Mouse (Mus musculus) forebrain, embryonic 16.5 days (tissue): ENCODE results near the gene Fance. TPM values are rescaled to one million over a fixed set of nuclear protein-coding genes. Genes with fewer than 3 reads are reported as not detected.

Experiments
- ATAC-seq: fragments of 200-750 bp; cut with Nextera tagmentation; 2 replicates; pipeline ENCODE4 v1.8.0; 2017; ENCODE audit warnings: mild to moderate bottlenecking, moderate library complexity
- H3K27ac ChIP-seq: fragments of 300-500 bp; sonication (generic); 2 replicates; pipeline ENCODE4 v1.5.1; 2014; ENCODE audit warnings: low read length, control low read depth
- H3K27me3 ChIP-seq: fragments of 300-500 bp; sonication (generic); replicated peaks from 2 replicates; pipeline ENCODE4 v1.6.1; 2014; ENCODE audit warnings: low read length; ENCODE audit not compliant: control insufficient read depth, insufficient read depth
- H3K36me3 ChIP-seq: fragments of 300-500 bp; sonication (generic); 2 replicates; pipeline ENCODE4 v1.6.1; 2014; ENCODE audit not compliant: control insufficient read depth, insufficient read depth
- H3K4me1 ChIP-seq: fragments of 300-500 bp; sonication (generic); replicated peaks from 2 replicates; pipeline ENCODE4 v1.6.1; 2014; ENCODE audit warnings: low read length; ENCODE audit not compliant: control insufficient read depth, insufficient read depth
- H3K4me2 ChIP-seq: fragments of 300-500 bp; sonication (generic); 2 replicates; pipeline ENCODE4 v1.6.1; 2014; ENCODE audit warnings: mild to moderate bottlenecking, low read length, control low read depth
- H3K4me3 ChIP-seq: fragments of 300-500 bp; sonication (generic); replicated peaks from 2 replicates; pipeline ENCODE4 v1.5.1; 2014; ENCODE audit warnings: mild to moderate bottlenecking, low read length, control low read depth
- H3K9ac ChIP-seq: fragments of 300-500 bp; sonication (generic); replicated peaks from 2 replicates; pipeline ENCODE4 v1.6.1; 2014; ENCODE audit warnings: low read depth, low read length, control low read depth
- H3K9me3 ChIP-seq: fragments of 300-500 bp; sonication (generic); 2 replicates; pipeline ENCODE4 v1.6.1; 2016; ENCODE audit warnings: low read length; ENCODE audit not compliant: control insufficient read depth
- WGBS: fragments of 180-500 bp; shearing (Covaris S2); extraction: QIAGEN DNeasy Blood & Tissue Kit; methylation state at CpG from one replicate; pipeline ENCODE4 v1.1.7; 2014; 5-methylcytosine and 5-hydroxymethylcytosine counted together
- polyA plus RNA-seq: library from polyadenylated mRNA; unstranded; fragments of >200 nt; fragmentation: Nextera tagmentation; extraction: Ambion mirVana; gene quantifications from 2 replicates; pipeline ENCODE4 v1.2.1, GENCODE M21; 2015

Fance gene
- polyA plus RNA-seq, 1 experiment from 2014 or later = 25.0 TPM

DNA sequence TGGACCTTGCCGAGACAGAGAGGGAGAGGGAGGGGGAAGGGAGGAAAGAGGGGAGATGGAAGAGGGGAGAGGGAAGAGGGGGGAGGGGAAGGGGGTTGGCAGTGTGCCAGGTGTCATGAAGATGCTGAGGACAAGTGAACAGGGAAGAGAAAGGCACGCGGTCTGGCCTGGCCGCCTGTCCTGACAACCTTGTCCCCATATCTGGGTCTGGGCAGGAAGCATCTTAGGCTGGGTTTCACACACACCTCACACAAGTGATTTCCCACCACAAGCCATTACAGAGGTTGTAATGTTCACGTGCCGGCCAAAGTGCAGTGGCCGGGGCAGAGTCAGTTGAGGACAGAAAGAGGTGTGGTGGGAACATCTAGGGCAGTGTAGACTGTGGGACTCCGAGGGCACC, 25.7 kb upstream of the Fance start:
- Histone ChIP-seq H3K27me3 (no peaks in the 10 kb centered on the region), H3K9ac (no peak overlapping the region), H3K4me2 (no peak overlapping the region), H3K9me3 (no peaks in the 10 kb centered on the region), H3K4me3 (no peak overlapping the region), H3K36me3 (no peaks in the 10 kb centered on the region), H3K27ac (no peak overlapping the region), H3K4me1 (no peaks in the 10 kb centered on the region)
- ATAC-seq = no peak
- WGBS = 59% methylated on average over 8 of the region's 8 CpGs

DNA sequence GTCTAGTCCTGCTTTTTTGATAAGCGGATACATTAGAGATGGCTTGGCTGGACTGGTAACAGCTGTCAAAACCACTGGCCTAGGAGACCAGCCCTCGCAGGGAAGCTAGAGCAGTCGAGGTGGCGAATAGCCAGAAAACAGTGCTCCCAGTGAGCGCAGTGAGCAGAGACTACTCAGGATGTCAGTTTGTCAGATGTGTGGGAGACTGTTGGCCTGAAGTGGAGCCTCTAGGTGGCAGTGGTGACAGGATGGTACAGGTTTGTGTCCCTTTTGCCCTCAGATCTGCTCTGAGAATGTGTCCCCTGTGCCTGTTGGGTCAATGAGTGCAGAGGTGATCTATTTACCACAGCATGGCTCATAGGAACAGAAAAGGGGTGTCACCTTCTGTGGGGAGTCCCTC, 25.3 kb upstream of the Fance start:
- H3K9me3 ChIP-seq = no peaks in the 10 kb centered on the region
- ATAC-seq = no peak
- no peak overlapping the region for H3K4me3 ChIP-seq
- no peak overlapping the region for H3K27ac ChIP-seq
- no peaks in the 10 kb centered on the region for H3K36me3 ChIP-seq
- WGBS = 62% methylated on average over 5 of the region's 5 CpGs
- H3K9ac ChIP-seq = no peak overlapping the region
- no peaks in the 10 kb centered on the region for H3K4me1 ChIP-seq
- no peaks in the 10 kb centered on the region for H3K27me3 ChIP-seq
- H3K4me2 ChIP-seq = no peak overlapping the region

DNA sequence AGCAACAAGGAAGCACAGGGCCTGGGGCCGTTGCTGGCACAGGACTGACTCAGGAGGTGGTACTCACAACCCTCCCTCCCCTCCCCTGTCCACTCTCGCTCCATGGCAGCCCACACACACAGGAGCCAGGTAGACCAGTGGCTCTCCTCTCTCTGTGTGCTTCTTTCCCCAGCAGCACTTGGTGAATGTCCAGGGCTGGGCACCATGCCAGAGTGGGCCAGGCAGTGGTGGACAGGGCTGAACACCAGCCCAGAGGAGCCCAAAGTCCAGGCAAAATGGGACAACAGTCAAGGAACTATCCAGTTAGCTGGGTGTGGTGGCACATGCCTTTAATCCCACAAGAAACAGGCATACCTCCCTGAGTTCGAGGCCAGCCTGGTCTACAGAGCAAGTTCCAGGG, 23.1 kb upstream of the Fance start:
- WGBS = 82% methylated on average over 3 of the region's 3 CpGs
- H3K27me3 ChIP-seq = no peaks in the 10 kb centered on the region
- no peaks in the 10 kb centered on the region for H3K36me3 ChIP-seq
- no peak overlapping the region for H3K4me3 ChIP-seq
- H3K4me1 ChIP-seq = no peaks in the 10 kb centered on the region
- H3K4me2 ChIP-seq = no peak overlapping the region
- no peaks in the 10 kb centered on the region for H3K9me3 ChIP-seq
- H3K9ac ChIP-seq = no peak overlapping the region
- no peak for ATAC-seq
- H3K27ac ChIP-seq = no peak overlapping the region

DNA sequence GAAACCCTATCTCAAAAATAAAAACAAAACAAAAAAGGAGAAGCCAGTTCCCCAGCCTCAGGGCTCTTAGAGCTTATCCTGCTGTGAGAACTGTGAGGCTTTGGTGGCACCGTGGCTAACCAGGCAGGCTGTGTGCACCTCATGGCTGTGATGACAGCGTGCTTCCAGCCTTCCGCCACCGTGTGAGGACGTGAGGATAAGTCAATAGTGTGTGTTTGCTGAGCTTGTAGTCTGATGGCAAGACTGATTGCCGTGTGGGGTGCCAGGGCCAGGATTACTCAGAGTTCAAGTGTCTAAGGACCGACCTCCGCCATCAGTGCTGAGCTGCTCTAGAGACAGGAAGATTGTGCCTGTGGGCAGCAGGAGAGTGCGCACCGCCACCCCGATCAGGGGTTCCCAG, 22.6 kb upstream of the Fance start:
- no peak for ATAC-seq
- H3K4me3 ChIP-seq = no peak overlapping the region
- H3K4me2 ChIP-seq = no peak overlapping the region
- H3K9ac ChIP-seq = no peak overlapping the region
- H3K27ac ChIP-seq = no peak overlapping the region
- H3K9me3 ChIP-seq = no peaks in the 10 kb centered on the region
- H3K27me3 ChIP-seq = no peaks in the 10 kb centered on the region
- 84% methylated on average over 11 of the region's 11 CpGs for WGBS
- H3K36me3 ChIP-seq = no peaks in the 10 kb centered on the region
- no peaks in the 10 kb centered on the region for H3K4me1 ChIP-seq

DNA sequence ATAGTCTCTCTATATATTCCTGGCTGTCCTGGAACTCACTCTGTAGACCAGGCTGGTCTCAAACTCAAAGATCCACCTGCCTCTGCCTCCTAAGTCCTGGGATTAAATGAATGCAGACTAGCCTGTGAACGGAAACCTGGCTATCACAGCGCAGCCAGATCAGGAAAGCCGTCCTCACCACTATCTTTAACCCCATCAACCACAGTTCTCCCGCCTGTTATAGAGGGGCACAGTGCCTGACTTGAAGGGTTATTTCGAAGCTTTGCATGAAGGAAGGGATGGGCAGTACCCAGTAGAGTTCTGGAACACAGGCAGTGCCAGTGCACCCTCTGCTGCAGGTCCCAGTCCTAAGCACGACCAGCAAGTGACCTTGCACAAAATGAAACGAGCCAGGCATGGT, 22.0 kb upstream of the Fance start:
- Histone ChIP-seq H3K36me3 (no peaks in the 10 kb centered on the region), H3K4me3 (no peak overlapping the region), H3K27me3 (no peaks in the 10 kb centered on the region), H3K4me1 (no peaks in the 10 kb centered on the region), H3K4me2 (no peak overlapping the region), H3K27ac (no peak overlapping the region), H3K9ac (no peak overlapping the region), H3K9me3 (no peaks in the 10 kb centered on the region)
- no peak for ATAC-seq
- WGBS = 79% methylated on average over 7 of the region's 7 CpGs

DNA sequence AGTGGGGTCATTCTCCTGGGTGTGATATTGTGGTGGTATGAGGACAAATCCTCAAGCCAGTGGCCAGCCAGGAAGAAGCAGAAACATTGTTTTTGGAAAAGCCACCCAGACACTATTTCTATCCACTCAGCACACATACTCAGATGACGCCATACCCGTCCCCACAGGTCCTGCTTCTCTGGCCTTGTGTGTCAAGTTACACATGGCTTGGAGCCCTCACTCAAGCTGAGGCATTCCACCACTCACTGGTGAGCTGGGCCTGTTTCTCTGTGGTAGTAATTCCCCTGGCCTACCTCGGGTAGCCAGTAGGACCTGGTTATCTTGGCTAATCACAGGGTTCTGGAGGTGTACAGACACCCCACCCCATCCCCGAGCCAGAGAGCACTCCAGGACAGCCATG, 19.6 kb upstream of the Fance start:
- no peaks in the 10 kb centered on the region for H3K4me1 ChIP-seq
- H3K4me2 ChIP-seq = no peak overlapping the region
- H3K27ac ChIP-seq = no peak overlapping the region
- no peaks in the 10 kb centered on the region for H3K36me3 ChIP-seq
- ATAC-seq = no peak
- 82% methylated on average over 4 of the region's 4 CpGs for WGBS
- no peak overlapping the region for H3K9ac ChIP-seq
- H3K4me3 ChIP-seq = no peak overlapping the region
- H3K9me3 ChIP-seq = no peaks in the 10 kb centered on the region
- no peaks in the 10 kb centered on the region for H3K27me3 ChIP-seq

- no peaks in the 10 kb centered on the region for H3K27me3 ChIP-seq
- 0 out of 2 replicates have a peak overlapping the region, but pooled peaks have one; percentile 22 for H3K9ac ChIP-seq
- H3K36me3 ChIP-seq = no peaks in the 10 kb centered on the region
- WGBS = 67% methylated on average over 17 of the region's 17 CpGs
- H3K9me3 ChIP-seq = no peaks in the 10 kb centered on the region
- H3K4me3 ChIP-seq = no peak overlapping the region
- no peaks in the 10 kb centered on the region for H3K4me1 ChIP-seq
- ATAC-seq = no peak
- no peak overlapping the region for H3K4me2 ChIP-seq
- H3K27ac ChIP-seq = no peak overlapping the region
Measured at GRCm38 (mm10) chr17:28294449-28295333, 18.6 kb upstream of the Fance start.

- no peaks in the 10 kb centered on the region for H3K9me3 ChIP-seq
- H3K27me3 ChIP-seq = no peaks in the 10 kb centered on the region
- H3K36me3 ChIP-seq = no peaks in the 10 kb centered on the region
- 93% methylated on average over 17 of the region's 17 CpGs for WGBS
- no peak for ATAC-seq
- no peak overlapping the region for H3K27ac ChIP-seq
- no peak overlapping the region for H3K4me3 ChIP-seq
- H3K9ac ChIP-seq = no peak overlapping the region
- no peak overlapping the region for H3K4me2 ChIP-seq
- no peaks in the 10 kb centered on the region for H3K4me1 ChIP-seq
Measured at GRCm38 (mm10) chr17:28298888-28299287, 14.4 kb upstream of the Fance start.

DNA sequence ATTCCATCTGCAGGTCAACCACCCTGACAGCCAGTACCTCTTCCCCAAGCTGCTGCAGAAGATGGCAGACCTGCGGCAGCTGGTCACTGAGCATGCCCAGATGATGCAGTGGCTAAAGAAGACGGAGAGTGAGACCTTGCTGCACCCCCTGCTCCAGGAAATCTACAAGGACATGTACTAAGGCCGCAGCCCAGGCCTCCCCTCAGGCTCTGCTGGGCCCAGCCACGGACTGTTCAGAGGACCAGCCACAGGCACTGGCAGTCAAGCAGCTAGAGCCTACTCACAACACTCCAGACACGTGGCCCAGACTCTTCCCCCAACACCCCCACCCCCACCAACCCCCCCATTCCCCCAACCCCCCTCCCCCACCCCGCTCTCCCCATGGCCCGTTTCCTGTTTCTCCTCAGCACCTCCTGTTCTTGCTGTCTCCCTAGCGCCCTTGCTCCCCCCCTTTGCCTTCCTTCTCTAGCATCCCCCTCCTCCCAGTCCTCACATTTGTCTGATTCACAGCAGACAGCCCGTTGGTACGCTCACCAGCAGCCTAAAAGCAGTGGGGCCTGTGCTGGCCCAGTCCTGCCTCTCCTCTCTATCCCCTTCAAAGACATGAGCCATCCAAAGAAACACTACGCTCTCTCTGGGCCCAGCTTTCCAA, 13.5 kb upstream of the Fance start:
- Histone ChIP-seq H3K4me2 (no peak overlapping the region), H3K27ac (no peak overlapping the region), H3K27me3 (no peaks in the 10 kb centered on the region), H3K4me3 (no peak overlapping the region), H3K9ac (no peak overlapping the region), H3K36me3 (no peaks in the 10 kb centered on the region), H3K4me1 (no peaks in the 10 kb centered on the region), H3K9me3 (no peaks in the 10 kb centered on the region)
- no peak for ATAC-seq
- WGBS = 58% methylated on average over 11 of the region's 11 CpGs
